31 mouse cellular contexts compared by ENCODE assay signal in genomic region chr15:26831141-26831540, GRCm38 (mm10).
"Had no signal": no experiment of that assay in that cellular context is flagged by ENCODE, and none has a peak within 500 bp of the region (broad histone marks: within the 10 kb centered on the region; RNA-seq: fewer than 3 reads in every experiment).

No protein-coding gene starts in this region.

- H3K27ac ChIP-seq: limb, embryonic 10.5 days; limb, embryonic 12.5 days; limb, embryonic 13.5 days; limb, embryonic 15.5 days; liver, embryonic 12.5 days; liver, embryonic 13.5 days; liver, embryonic 14.5 days; liver, embryonic 15.5 days; lung, embryonic 15.5 days; macrophage; midbrain, embryonic 10.5 days; midbrain, embryonic 12.5 days; midbrain, embryonic 15.5 days; neural tube, embryonic 12.5 days; neural tube, embryonic 13.5 days had no signal

- H3K9ac ChIP-seq: limb, embryonic 12.5 days; limb, embryonic 13.5 days; limb, embryonic 15.5 days; liver, embryonic 12.5 days; liver, embryonic 13.5 days; liver, embryonic 14.5 days; liver, embryonic 15.5 days; liver, postnatal 0 days; lung, embryonic 14.5 days; lung, embryonic 15.5 days; midbrain, embryonic 12.5 days; midbrain, embryonic 15.5 days; neural tube, embryonic 12.5 days; neural tube, embryonic 13.5 days had no signal

- ATAC-seq: liver, embryonic 12.5 days; liver, postnatal 0 days; lung, postnatal 0 days; midbrain, embryonic 15.5 days; midbrain, embryonic 16.5 days had no signal

- H3K36me3 ChIP-seq: limb, embryonic 10.5 days; limb, embryonic 12.5 days; limb, embryonic 13.5 days; limb, embryonic 15.5 days; liver, embryonic 12.5 days; liver, embryonic 13.5 days; liver, embryonic 15.5 days; lung, embryonic 15.5 days; midbrain, embryonic 10.5 days; midbrain, embryonic 12.5 days; midbrain, embryonic 15.5 days; neural tube, embryonic 12.5 days; neural tube, embryonic 13.5 days had no signal

- H3K4me2 ChIP-seq: limb, embryonic 12.5 days; limb, embryonic 13.5 days; limb, embryonic 15.5 days; liver, embryonic 11.5 days; liver, embryonic 12.5 days; liver, embryonic 13.5 days; liver, embryonic 15.5 days; lung, embryonic 14.5 days; lung, embryonic 15.5 days; midbrain, embryonic 12.5 days; midbrain, embryonic 15.5 days; neural tube, embryonic 12.5 days; neural tube, embryonic 13.5 days had no signal

- H3K9me3 ChIP-seq: limb, embryonic 10.5 days; limb, embryonic 12.5 days; limb, embryonic 13.5 days; limb, embryonic 15.5 days; liver, embryonic 12.5 days; liver, embryonic 13.5 days; liver, embryonic 15.5 days; lung, embryonic 15.5 days; megakaryocyte, embryonic 14.5 days; midbrain, embryonic 10.5 days; midbrain, embryonic 12.5 days; midbrain, embryonic 15.5 days; neural tube, embryonic 12.5 days; neural tube, embryonic 13.5 days had no signal

- DNase-seq: left cerebral cortex, postnatal 4 days; liver; liver, embryonic 13.5 days; liver, postnatal 0 days; lung, adult 18-20 months; lung, adult 2 months; lung, embryonic 14.5 days; lung, postnatal 10 days; lung, postnatal 14 days; lung, postnatal 36 days; lung, postnatal 4 days; midbrain, embryonic 14.5 days had no signal

- H3K4me1 ChIP-seq: limb, embryonic 13.5 days; limb, embryonic 15.5 days; liver, embryonic 12.5 days; liver, embryonic 13.5 days; liver, embryonic 15.5 days; megakaryocyte, embryonic 14.5 days; midbrain, embryonic 10.5 days; midbrain, embryonic 12.5 days; midbrain, embryonic 15.5 days; neural tube, embryonic 12.5 days had no signal

- H3K4me3 ChIP-seq: limb, embryonic 10.5 days; limb, embryonic 12.5 days; limb, embryonic 13.5 days; limb, embryonic 15.5 days; liver, embryonic 12.5 days; liver, embryonic 13.5 days; liver, embryonic 15.5 days; lung, embryonic 15.5 days; megakaryocyte, embryonic 14.5 days; midbrain, embryonic 10.5 days; midbrain, embryonic 12.5 days; midbrain, embryonic 15.5 days; myocyte; neural tube, embryonic 12.5 days; neural tube, embryonic 13.5 days had no signal

- H3K27me3 ChIP-seq: limb, embryonic 12.5 days; limb, embryonic 13.5 days; limb, embryonic 15.5 days; liver, embryonic 12.5 days; liver, embryonic 13.5 days; liver, embryonic 15.5 days; lung, embryonic 15.5 days; megakaryocyte, embryonic 14.5 days; midbrain, embryonic 12.5 days; midbrain, embryonic 15.5 days; neural tube, embryonic 12.5 days; neural tube, embryonic 13.5 days had no signal
